Mouse (Mus musculus) liver, adult 2 months (tissue): Measurements from ENCODE around the gene Nod1. TPM values are rescaled to one million over a fixed set of nuclear protein-coding genes. Genes with fewer than 3 reads are reported as not detected.

Source experiments
- DNase-seq: peaks from one replicate; pipeline ENCODE4 v3.0.0-alpha.2; 2011; ENCODE audit warnings: low read depth, low spot score; ENCODE audit errors: extremely low read depth
- H3K27ac ChIP-seq: fragments of 200-500 bp; replicated peaks from 2 replicates; pipeline ENCODE4 v1.5.1; 2012; ENCODE audit warnings: low read depth, mild to moderate bottlenecking, control low read depth, inconsistent platforms, low read length; ENCODE audit not compliant: insufficient read depth
- H3K27me3 ChIP-seq: fragments of 200-500 bp; 2 replicates; pipeline ENCODE4 v1.6.1; 2012; ENCODE audit warnings: mild to moderate bottlenecking, moderate library complexity, low read length, inconsistent platforms; ENCODE audit not compliant: control insufficient read depth, insufficient read depth
- H3K36me3 ChIP-seq: fragments of 200-500 bp; 2 replicates; pipeline ENCODE4 v1.6.1; 2012; ENCODE audit warnings: low read length, inconsistent platforms; ENCODE audit not compliant: control insufficient read depth, insufficient read depth
- H3K4me1 ChIP-seq: fragments of 200-500 bp; 2 replicates; pipeline ENCODE4 v1.6.1; 2011; ENCODE audit warnings: low read length; ENCODE audit not compliant: control insufficient read depth, insufficient read depth
- H3K4me3 ChIP-seq: fragments of 200-500 bp; 2 replicates; pipeline ENCODE4 v1.5.1; 2011; ENCODE audit warnings: low read depth, mild to moderate bottlenecking, control low read depth, low read length, moderate library complexity; ENCODE audit not compliant: insufficient read depth
- H3K79me2 ChIP-seq: fragments of 200-500 bp; 2 replicates; pipeline ENCODE4 v1.6.1; 2012; ENCODE audit warnings: inconsistent platforms, mild to moderate bottlenecking, low read length, moderate library complexity; ENCODE audit not compliant: control insufficient read depth, insufficient read depth
- H3K9ac ChIP-seq: fragments of 200-500 bp; 2 replicates; pipeline ENCODE4 v1.6.1; 2012; ENCODE audit warnings: low read depth, mild to moderate bottlenecking, control low read depth, inconsistent platforms, low read length
- CTCF ChIP-seq: fragments of 200-500 bp; IDR thresholded peaks from 2 replicates; pipeline ENCODE4 v1.5.1; 2011; ENCODE audit warnings: low read depth, low read length, control low read depth
- POLR2A ChIP-seq: fragments of 200-500 bp; IDR thresholded peaks from 2 replicates; pipeline ENCODE4 v1.6.1; 2011; ENCODE audit warnings: low read length, control low read depth; ENCODE audit not compliant: insufficient read depth; ENCODE audit errors: extremely low read depth
- WGBS: fragments of 180-500 bp; shearing (Covaris S2); methylation state at CpG from one replicate; pipeline ENCODE4 v1.1.7; 2018; 5-methylcytosine and 5-hydroxymethylcytosine counted together
- polyA plus RNA-seq: library from polyadenylated mRNA; depleted of rRNA; stranded (reverse); fragments of >200 nt; gene quantifications from 2 replicates; pipeline ENCODE4 v1.2.3, GENCODE M21; 2012
- total RNA-seq: library from RNA; depleted of rRNA; stranded (reverse); fragments of >200 nt; gene quantifications from 2 replicates; pipeline ENCODE4 v1.2.3, GENCODE M21; 2014

The Nod1 gene
- total and polyA plus RNA-seq, 2 experiments = 7.0 to 8.1 TPM

- no peak for DNase-seq
- Histone ChIP-seq H3K4me1 (no peaks in the 10 kb centered on the region), H3K9ac (no peak overlapping the region), H3K4me3 (no peak overlapping the region), H3K27ac (no peak overlapping the region), H3K27me3 (no peaks in the 10 kb centered on the region), H3K36me3 (peaks cover 35% of the 10 kb centered on the region; the same call in 1 of the 2 replicates), H3K79me2 (no peaks in the 10 kb centered on the region)
- TF ChIP-seq POLR2A (no peak), CTCF (no peak)
- WGBS = 71% methylated on average over 2 of the region's 2 CpGs
These were observed 45.5 kb downstream of the Nod1 start for GRCm38 (mm10) chr6:54926899-54927298.

- TF ChIP-seq CTCF (no peak), POLR2A (no peak)
- WGBS = 82% methylated on average over 7 of the region's 7 CpGs
- Histone ChIP-seq H3K79me2 (no peaks in the 10 kb centered on the region), H3K9ac (no peak overlapping the region), H3K27me3 (no peaks in the 10 kb centered on the region), H3K36me3 (peaks cover 31% of the 10 kb centered on the region; the same call in 1 of the 2 replicates), H3K4me1 (no peaks in the 10 kb centered on the region), H3K4me3 (no peak overlapping the region), H3K27ac (no peak overlapping the region)
- DNase-seq = no peak
These were observed 46.5 kb downstream of the Nod1 start for GRCm38 (mm10) chr6:54925736-54926440.

- no peak overlapping the region for H3K4me3 ChIP-seq
- no peak overlapping the region for H3K9ac ChIP-seq
- no peaks in the 10 kb centered on the region for H3K27me3 ChIP-seq
- DNase-seq = no peak
- WGBS = 96% methylated on average over 16 of the region's 16 CpGs
- H3K27ac ChIP-seq = no peak overlapping the region
- no peaks in the 10 kb centered on the region for H3K4me1 ChIP-seq
- H3K79me2 ChIP-seq = no peaks in the 10 kb centered on the region
- H3K36me3 ChIP-seq = peaks cover 27% of the 10 kb centered on the region; the same call in 1 of the 2 replicates
- TF ChIP-seq CTCF (no peak), POLR2A (no peak)
These were observed 47.9 kb downstream of the Nod1 start for GRCm38 (mm10) chr6:54924538-54924937.

DNA sequence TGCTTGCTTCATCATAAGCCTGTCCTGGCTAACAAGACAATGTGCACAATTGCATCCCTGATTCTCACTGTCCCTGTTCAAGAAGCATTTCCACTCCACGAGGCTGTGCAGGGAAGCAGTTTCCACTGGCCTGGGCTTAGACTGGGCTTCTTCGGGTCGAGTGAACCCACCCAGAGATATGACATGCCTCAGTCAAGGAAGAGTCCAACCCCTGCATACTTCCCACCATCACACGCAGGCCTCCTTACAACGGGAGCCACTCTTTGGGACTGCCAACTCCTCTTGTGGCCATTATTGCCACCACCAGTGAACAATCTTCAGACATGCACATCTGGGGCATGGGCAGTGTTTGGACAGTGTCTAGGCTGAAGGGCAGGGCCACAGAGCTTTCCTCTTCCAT is 53.9 kb downstream of the Nod1 start:
- TF ChIP-seq POLR2A (no peak), CTCF (no peak)
- peaks cover 6% of the 10 kb centered on the region; the same call in 1 of the 2 replicates for H3K36me3 ChIP-seq
- no peaks in the 10 kb centered on the region for H3K27me3 ChIP-seq
- H3K79me2 ChIP-seq = no peaks in the 10 kb centered on the region
- no peaks in the 10 kb centered on the region for H3K4me1 ChIP-seq
- no peak overlapping the region for H3K9ac ChIP-seq
- no peak for DNase-seq
- no peak overlapping the region for H3K27ac ChIP-seq
- H3K4me3 ChIP-seq = no peak overlapping the region
- WGBS = 80% methylated on average over 5 of the region's 5 CpGs

DNA sequence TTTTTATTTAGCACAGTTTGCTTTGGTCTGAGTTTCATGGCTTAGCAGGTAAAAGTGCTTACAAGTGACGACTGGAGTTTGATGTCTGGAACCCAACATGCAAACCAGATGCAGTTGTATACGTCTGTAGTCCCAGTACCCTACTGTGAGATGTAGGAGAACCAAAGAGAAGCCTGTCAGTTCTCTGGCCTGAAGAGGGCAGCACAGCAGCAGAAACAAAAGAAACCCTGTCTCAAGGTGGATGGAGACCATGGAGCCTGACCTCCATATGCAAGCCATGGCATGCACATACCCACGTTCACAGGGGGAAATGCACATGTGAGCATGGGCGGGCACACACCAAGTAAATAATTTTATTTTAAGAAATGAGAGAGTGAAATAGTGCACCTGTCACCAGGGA is 54.9 kb downstream of the Nod1 start:
- DNase-seq = peak; percentile 46
- H3K27me3 ChIP-seq = no peaks in the 10 kb centered on the region
- WGBS = 33% methylated on average over 4 of the region's 4 CpGs

DNA sequence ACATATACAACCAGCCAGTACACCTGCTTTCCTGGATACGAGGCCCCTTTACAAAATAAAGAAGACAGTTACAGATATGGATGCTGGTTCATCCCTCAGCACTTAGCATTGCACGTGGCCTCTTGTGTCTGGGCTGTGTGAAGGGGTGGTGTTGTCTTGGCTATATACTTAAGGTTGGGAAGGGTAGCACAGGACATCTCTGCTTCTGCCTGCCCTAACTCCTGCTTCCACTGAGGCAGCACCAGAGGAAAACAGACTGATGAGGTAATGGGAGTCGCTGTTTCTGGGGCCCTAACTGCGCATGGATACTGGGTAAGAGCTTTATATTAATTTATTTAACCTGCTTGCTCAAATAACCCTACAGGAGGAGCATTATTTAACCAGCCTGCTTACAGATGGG is 55.5 kb downstream of the Nod1 start:
- no peak overlapping the region for H3K27ac ChIP-seq
- TF ChIP-seq POLR2A (no peak), CTCF (no peak)
- H3K4me1 ChIP-seq = no peaks in the 10 kb centered on the region
- H3K4me3 ChIP-seq = no peak overlapping the region
- no peaks in the 10 kb centered on the region for H3K27me3 ChIP-seq
- H3K36me3 ChIP-seq = no peaks in the 10 kb centered on the region
- no peak for DNase-seq
- H3K9ac ChIP-seq = no peak overlapping the region
- WGBS = 83% methylated on average over 4 of the region's 4 CpGs
- H3K79me2 ChIP-seq = no peaks in the 10 kb centered on the region

More for the DNA sequence above, 54.9 kb downstream of the Nod1 start:
- TF ChIP-seq POLR2A (no peak), CTCF (peak; percentile 65)
- no peaks in the 10 kb centered on the region for H3K79me2 ChIP-seq
- no peak overlapping the region for H3K9ac ChIP-seq
- H3K4me1 ChIP-seq = no peaks in the 10 kb centered on the region
- no peaks in the 10 kb centered on the region for H3K36me3 ChIP-seq
- no peak overlapping the region for H3K4me3 ChIP-seq
- no peak overlapping the region for H3K27ac ChIP-seq
